Mouse (Mus musculus) forebrain, embryonic 16.5 days (tissue): ENCODE results near the gene Aifm1. TPM values are rescaled to one million over a fixed set of nuclear protein-coding genes. Genes with fewer than 3 reads are reported as not detected.
"Not testable (repeated sequence)": the region's sequence is repeated elsewhere in the genome, so short reads cannot be mapped to it uniquely, and the experiment has no call there.

Source experiments
- ATAC-seq: fragments of 200-750 bp; cut with Nextera tagmentation; 2 replicates; pipeline ENCODE4 v1.8.0; 2017; ENCODE audit warnings: mild to moderate bottlenecking, moderate library complexity
- H3K27ac ChIP-seq: fragments of 300-500 bp; sonication (generic); 2 replicates; pipeline ENCODE4 v1.5.1; 2014; ENCODE audit warnings: low read length, control low read depth
- H3K27me3 ChIP-seq: fragments of 300-500 bp; sonication (generic); replicated peaks from 2 replicates; pipeline ENCODE4 v1.6.1; 2014; ENCODE audit warnings: low read length; ENCODE audit not compliant: control insufficient read depth, insufficient read depth
- H3K36me3 ChIP-seq: fragments of 300-500 bp; sonication (generic); 2 replicates; pipeline ENCODE4 v1.6.1; 2014; ENCODE audit not compliant: control insufficient read depth, insufficient read depth
- H3K4me1 ChIP-seq: fragments of 300-500 bp; sonication (generic); replicated peaks from 2 replicates; pipeline ENCODE4 v1.6.1; 2014; ENCODE audit warnings: low read length; ENCODE audit not compliant: control insufficient read depth, insufficient read depth
- H3K4me2 ChIP-seq: fragments of 300-500 bp; sonication (generic); 2 replicates; pipeline ENCODE4 v1.6.1; 2014; ENCODE audit warnings: mild to moderate bottlenecking, low read length, control low read depth
- H3K4me3 ChIP-seq: fragments of 300-500 bp; sonication (generic); replicated peaks from 2 replicates; pipeline ENCODE4 v1.5.1; 2014; ENCODE audit warnings: mild to moderate bottlenecking, low read length, control low read depth
- H3K9ac ChIP-seq: fragments of 300-500 bp; sonication (generic); replicated peaks from 2 replicates; pipeline ENCODE4 v1.6.1; 2014; ENCODE audit warnings: low read depth, low read length, control low read depth
- H3K9me3 ChIP-seq: fragments of 300-500 bp; sonication (generic); 2 replicates; pipeline ENCODE4 v1.6.1; 2016; ENCODE audit warnings: low read length; ENCODE audit not compliant: control insufficient read depth
- WGBS: fragments of 180-500 bp; shearing (Covaris S2); extraction: QIAGEN DNeasy Blood & Tissue Kit; methylation state at CpG from one replicate; pipeline ENCODE4 v1.1.7; 2014; 5-methylcytosine and 5-hydroxymethylcytosine counted together
- polyA plus RNA-seq: library from polyadenylated mRNA; unstranded; fragments of >200 nt; fragmentation: Nextera tagmentation; extraction: Ambion mirVana; gene quantifications from 2 replicates; pipeline ENCODE4 v1.2.1, GENCODE M21; 2015

The Aifm1 gene
- polyA plus RNA-seq, 1 experiment from 2014 or later, result 47.7 TPM

DNA sequence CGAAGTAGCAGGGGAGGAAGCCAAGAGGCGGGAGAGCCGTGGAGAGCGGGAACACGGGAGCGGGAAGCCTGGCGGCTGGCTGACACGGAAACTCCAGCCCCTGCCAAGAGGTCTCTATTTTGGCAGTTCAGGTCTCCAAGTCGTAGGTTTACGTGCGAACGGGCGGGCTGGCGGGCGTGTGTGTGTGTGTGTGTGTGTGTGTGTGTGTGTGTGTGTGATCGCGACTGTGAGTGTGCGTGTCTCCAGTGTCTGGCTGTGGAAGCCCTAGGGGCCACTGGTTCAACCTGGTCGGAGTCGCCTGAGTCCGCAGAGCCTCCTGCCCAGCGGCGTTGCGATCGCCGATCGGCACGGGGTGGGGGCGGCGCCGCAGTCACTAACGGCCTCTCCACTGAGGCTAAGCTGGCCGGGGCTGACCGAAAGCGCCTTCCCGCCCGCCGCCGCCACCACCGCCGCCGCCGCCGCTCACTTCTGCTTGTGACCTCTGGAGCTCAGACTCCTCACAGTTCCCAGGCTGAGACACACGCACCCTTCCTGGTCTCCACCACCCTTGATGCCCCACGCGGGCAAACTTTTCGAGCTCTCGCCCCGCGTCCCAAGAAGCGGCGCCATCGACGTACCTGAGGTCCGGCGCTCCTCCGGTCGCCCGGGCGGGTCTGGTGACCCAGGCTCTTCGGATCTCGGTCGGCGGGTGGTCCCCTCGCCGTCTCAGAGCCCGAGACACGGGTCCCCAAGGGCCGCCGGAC is 60.3 kb downstream of the Aifm1 start:
- no peaks in the 10 kb centered on the region for H3K36me3 ChIP-seq
- H3K9ac ChIP-seq, result no peak overlapping the region
- H3K4me2 ChIP-seq, result peak overlapping the region; percentile 52
- H3K27me3 ChIP-seq, result peaks cover 7% of the 10 kb centered on the region; the same call in 1 of the 2 replicates
- 23% methylated on average over 44 of the region's 71 CpGs for WGBS
- H3K27ac ChIP-seq, result no peak overlapping the region
- H3K4me3 ChIP-seq, result peak overlapping the region; percentile 43
- H3K9me3 ChIP-seq, result no peaks in the 10 kb centered on the region; the same call in 1 of the 2 replicates
- ATAC-seq, result 0 out of 2 replicates have a peak, but pooled peaks have one; percentile 11
- peaks cover 5% of the 10 kb centered on the region; the same call in 1 of the 2 replicates for H3K4me1 ChIP-seq

DNA sequence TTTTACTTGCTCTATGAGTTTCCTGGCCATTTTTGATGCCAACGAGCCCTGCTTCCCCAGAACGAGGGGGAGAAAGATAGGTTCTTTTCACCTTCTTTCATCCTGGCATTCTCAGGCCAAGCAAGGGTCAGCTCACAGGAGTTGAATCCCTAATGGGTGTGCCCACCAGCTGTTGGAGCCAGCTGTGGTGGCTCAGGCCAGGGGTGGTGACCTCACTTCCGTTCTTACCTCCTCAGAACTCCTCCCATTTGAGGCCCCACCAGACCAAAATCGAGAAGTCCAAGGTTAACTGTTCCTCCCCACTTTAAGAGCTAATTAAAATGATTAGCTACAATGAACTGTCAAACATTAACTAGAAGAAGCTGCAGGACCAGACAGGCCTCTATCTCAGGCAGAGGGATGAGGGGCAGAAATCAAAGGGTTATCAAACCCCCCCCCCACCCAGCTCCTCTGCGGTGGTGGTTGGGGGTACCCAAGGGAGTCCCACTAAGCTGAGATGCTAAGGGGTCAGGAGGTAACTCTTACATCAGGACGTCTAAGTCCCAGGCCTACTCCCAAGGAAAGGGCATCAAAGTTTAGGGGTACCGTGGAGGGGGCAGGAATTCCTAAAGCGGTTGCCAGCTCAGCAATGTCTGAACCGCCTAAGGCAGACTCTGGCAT is 61.0 kb downstream of the Aifm1 start:
- 0 out of 2 replicates have a peak, but pooled peaks have one; percentile 16 for ATAC-seq
- H3K9me3 ChIP-seq, result no peaks in the 10 kb centered on the region; the same call in 1 of the 2 replicates

DNA sequence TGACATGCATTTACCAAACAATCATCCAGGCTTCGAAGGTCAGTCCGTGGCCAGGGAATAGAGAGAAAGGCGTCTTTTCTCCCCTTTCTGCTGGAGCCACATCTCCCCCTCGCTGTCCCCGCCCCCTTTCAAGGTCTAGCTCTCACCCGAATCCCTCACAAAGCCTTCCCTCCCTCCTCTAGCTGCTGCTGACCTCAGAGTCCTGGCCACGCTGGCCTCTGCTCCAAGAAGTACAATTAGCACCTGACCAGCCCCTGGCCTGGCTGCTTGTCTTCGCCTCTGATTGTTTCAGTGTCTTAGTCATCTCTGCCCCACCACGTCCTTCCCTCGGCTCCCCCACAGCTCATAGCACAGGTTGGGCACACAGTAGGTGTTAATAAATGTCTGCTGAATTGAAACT is 63.7 kb downstream of the Aifm1 start:
- Histone ChIP-seq H3K4me2 (no peak overlapping the region), H3K9me3 (no peaks in the 10 kb centered on the region; the same call in 1 of the 2 replicates), H3K4me3 (no peak overlapping the region), H3K9ac (no peak overlapping the region), H3K27ac (no peak overlapping the region), H3K27me3 (peaks cover 7% of the 10 kb centered on the region; the same call in 1 of the 2 replicates), H3K4me1 (peaks cover 5% of the 10 kb centered on the region; the same call in 1 of the 2 replicates), H3K36me3 (no peaks in the 10 kb centered on the region)
- WGBS, result 26% methylated on average over 10 of the region's 10 CpGs
- ATAC-seq, result no peak

More for the DNA sequence above, 61.0 kb downstream of the Aifm1 start:
- Histone ChIP-seq H3K9ac (no peak overlapping the region), H3K27ac (no peak overlapping the region), H3K4me2 (peak overlapping the region; percentile 52; the same call in 1 of the 2 replicates), H3K4me3 (no peak overlapping the region), H3K4me1 (peaks cover 5% of the 10 kb centered on the region; the same call in 1 of the 2 replicates), H3K27me3 (peaks cover 7% of the 10 kb centered on the region; the same call in 1 of the 2 replicates), H3K36me3 (no peaks in the 10 kb centered on the region)
- 33% methylated on average over 9 of the region's 9 CpGs for WGBS

DNA sequence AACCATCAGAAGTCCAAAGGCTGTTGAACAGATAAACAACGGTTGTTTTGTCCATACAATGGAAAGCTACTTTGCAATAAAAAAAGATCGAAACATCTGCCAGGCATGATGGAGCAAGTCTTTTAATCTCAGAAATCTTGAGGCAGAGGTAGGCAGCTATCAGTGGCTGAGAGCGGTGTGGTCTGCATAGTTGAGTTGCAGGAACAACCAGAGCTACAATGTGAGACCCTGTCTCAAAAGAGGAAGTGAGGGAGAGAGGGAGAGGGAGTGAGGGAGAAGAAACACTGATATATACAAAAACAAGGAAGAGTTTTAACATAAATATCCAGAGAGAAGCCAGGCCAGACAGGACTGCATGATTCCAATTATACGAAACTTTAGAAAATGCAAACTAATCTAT is 68.7 kb downstream of the Aifm1 start:
- H3K4me2 ChIP-seq, result no peak overlapping the region
- no peak for ATAC-seq

DNA sequence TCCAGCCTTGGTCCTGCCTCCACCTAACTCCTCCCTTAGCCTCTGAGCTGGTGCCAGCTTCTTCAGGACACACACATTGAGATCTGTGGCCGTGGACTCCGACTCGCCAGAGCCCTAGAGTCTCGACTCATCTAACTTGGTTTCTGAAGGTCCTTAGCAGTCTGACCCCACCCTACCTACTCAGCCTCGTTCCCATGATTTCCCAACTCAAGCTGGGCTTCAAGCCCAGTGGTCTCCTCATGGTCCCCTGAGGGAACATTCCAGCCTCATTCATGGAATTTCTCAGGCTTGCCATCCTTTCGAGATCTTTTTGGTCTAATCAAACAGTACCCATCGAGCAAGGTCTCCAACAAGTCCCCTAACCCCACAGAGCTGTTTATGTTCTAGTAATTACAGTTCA is 71.4 kb downstream of the Aifm1 start:
- H3K4me1 ChIP-seq, result no peaks in the 10 kb centered on the region
- no peak overlapping the region for H3K27ac ChIP-seq
- H3K36me3 ChIP-seq, result no peaks in the 10 kb centered on the region
- H3K4me2 ChIP-seq, result no peak overlapping the region
- H3K9me3 ChIP-seq, result no peaks in the 10 kb centered on the region
- H3K9ac ChIP-seq, result no peak overlapping the region
- no peak overlapping the region for H3K4me3 ChIP-seq
- no peak for ATAC-seq
- 78% methylated on average over 7 of the region's 7 CpGs for WGBS
- H3K27me3 ChIP-seq, result no peaks in the 10 kb centered on the region

More for the DNA sequence above, 68.7 kb downstream of the Aifm1 start:
- 93% methylated on average over 4 of the region's 4 CpGs for WGBS
- Histone ChIP-seq H3K9me3 (no peaks in the 10 kb centered on the region), H3K4me1 (no peaks in the 10 kb centered on the region), H3K36me3 (no peaks in the 10 kb centered on the region), H3K4me3 (no peak overlapping the region), H3K27ac (no peak overlapping the region), H3K27me3 (no peaks in the 10 kb centered on the region), H3K9ac (no peak overlapping the region)

DNA sequence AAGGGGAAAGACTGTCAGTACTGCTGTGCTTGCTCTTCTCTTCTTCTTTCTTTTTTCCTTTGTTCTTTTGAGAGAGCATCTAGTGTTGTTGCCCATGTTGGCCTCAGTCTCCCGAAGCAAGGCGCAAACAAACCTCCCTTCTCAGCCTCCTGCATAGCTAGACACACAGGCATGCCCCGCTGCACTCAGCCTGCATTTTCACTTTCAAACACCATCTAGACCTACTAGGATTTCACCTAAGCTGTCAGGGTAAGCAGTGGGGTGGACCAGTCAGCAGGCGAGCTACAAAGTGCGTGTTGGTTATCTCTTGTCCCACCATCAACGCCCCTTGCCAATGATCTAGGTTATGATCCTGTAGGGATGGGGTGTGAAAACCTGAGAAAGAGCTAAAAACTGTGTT is 71.8 kb downstream of the Aifm1 start:
- no peaks in the 10 kb centered on the region for H3K4me1 ChIP-seq
- no peaks in the 10 kb centered on the region for H3K9me3 ChIP-seq
- no peak overlapping the region for H3K27ac ChIP-seq
- no peak overlapping the region for H3K4me3 ChIP-seq
- no peaks in the 10 kb centered on the region for H3K36me3 ChIP-seq
- WGBS, result 86% methylated on average over 6 of the region's 6 CpGs
- no peak overlapping the region for H3K4me2 ChIP-seq
- no peak overlapping the region for H3K9ac ChIP-seq
- no peaks in the 10 kb centered on the region for H3K27me3 ChIP-seq
- no peak for ATAC-seq

DNA sequence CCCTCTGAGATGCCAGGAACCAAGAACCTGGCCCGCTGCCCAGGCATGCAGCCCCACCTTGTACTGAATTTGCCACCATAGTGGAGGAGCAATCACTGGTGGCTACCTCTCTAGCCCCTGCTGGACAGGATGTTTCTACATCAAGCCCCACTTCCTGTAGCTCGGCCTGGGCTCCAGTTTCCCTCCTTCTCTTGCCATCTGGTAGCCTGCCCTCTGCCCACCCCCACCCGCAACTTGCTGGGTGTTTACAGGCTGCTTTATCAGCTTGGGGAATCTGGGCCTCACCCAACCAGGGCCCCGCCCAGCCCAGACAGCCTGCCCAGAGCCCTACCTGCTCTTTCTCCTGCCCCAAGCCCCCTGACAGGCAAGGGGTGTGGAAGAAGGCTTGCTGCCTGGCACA is 74.3 kb downstream of the Aifm1 start:
- H3K4me2 ChIP-seq, result no peak overlapping the region
- H3K27ac ChIP-seq, result no peak overlapping the region
- H3K4me3 ChIP-seq, result no peak overlapping the region
- no peaks in the 10 kb centered on the region for H3K9me3 ChIP-seq
- WGBS, result 83% methylated on average over 4 of the region's 4 CpGs
- no peaks in the 10 kb centered on the region for H3K36me3 ChIP-seq
- no peaks in the 10 kb centered on the region for H3K27me3 ChIP-seq
- ATAC-seq, result no peak
- H3K4me1 ChIP-seq, result no peaks in the 10 kb centered on the region
- no peak overlapping the region for H3K9ac ChIP-seq

DNA sequence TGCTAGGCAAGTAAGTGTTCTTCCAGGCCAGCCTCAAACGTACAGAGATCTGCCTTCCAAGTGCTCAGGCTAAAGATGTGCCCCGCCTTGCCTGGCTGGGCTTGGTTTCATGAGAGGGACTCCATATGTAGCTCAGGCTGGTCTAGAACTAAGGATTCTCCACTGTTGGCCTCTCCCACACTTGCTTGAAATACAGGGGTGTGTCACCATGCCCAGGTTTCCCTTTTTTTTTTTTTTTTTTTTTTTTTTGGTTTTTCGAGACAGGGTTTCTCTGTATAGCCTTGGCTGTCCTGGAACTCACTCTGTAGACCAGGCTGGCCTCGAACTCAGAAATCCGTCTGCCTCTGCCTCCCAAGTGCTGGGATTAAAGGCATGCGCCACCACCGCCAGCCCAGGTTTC is 77.3 kb downstream of the Aifm1 start:
- ATAC-seq, H3K4me3 ChIP-seq, H3K4me1 ChIP-seq, H3K4me2 ChIP-seq, H3K27ac ChIP-seq, H3K9me3 ChIP-seq, H3K27me3 ChIP-seq, H3K9ac ChIP-seq, H3K36me3 ChIP-seq: not testable (repeated sequence)
- 88% methylated on average over 6 of the region's 7 CpGs for WGBS

DNA sequence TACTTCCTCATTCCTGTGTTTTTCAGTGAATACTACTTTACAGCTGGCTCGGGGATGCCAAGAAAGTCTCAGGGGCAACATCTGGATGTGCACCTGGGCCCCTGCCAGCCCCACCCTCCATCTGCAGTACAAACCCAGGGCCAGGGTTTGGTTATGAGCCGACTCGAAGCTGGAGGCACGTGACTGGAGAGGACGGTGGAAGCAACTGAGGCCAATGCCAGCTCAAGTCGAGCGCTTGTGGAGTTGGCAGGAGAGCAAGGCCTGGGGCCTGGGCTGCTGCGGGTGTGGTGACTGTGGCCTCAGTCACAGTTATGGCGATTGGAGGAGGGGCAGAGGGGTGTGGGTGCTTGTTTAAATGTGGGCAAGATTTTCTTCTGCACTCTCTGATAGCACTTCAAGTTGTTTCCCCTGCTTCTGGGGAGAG is 77.9 kb downstream of the Aifm1 start:
- no peaks in the 10 kb centered on the region for H3K36me3 ChIP-seq
- no peak overlapping the region for H3K27ac ChIP-seq
- no peak overlapping the region for H3K4me2 ChIP-seq
- no peak overlapping the region for H3K4me3 ChIP-seq
- no peak for ATAC-seq
- H3K9me3 ChIP-seq, result no peaks in the 10 kb centered on the region
- H3K27me3 ChIP-seq, result no peaks in the 10 kb centered on the region
- H3K9ac ChIP-seq, result no peak overlapping the region
- H3K4me1 ChIP-seq, result no peaks in the 10 kb centered on the region
- WGBS, result 81% methylated on average over 9 of the region's 9 CpGs
